Mouse (Mus musculus) small intestine, adult 2 months (tissue): Measurements from ENCODE around the gene Lpin1. TPM values are rescaled to one million over a fixed set of nuclear protein-coding genes. Genes with fewer than 3 reads are reported as not detected.

Source experiments
- H3K27ac ChIP-seq: fragments of 200-500 bp; 2 replicates; pipeline ENCODE4 v1.5.1; 2012; ENCODE audit warnings: low read depth, low read length, control low read depth, inconsistent platforms; ENCODE audit not compliant: insufficient read depth
- H3K27me3 ChIP-seq: fragments of 200-500 bp; 2 replicates; pipeline ENCODE4 v1.6.1; 2012; ENCODE audit warnings: mild to moderate bottlenecking, moderate library complexity, low read length, inconsistent platforms; ENCODE audit not compliant: control insufficient read depth, insufficient read depth
- H3K36me3 ChIP-seq: fragments of 200-500 bp; 2 replicates; pipeline ENCODE4 v1.6.1; 2012; ENCODE audit warnings: mild to moderate bottlenecking, low read length, control low read depth, inconsistent platforms; ENCODE audit not compliant: control insufficient read depth, insufficient read depth
- H3K4me1 ChIP-seq: fragments of 200-500 bp; 2 replicates; pipeline ENCODE4 v1.6.1; 2012; ENCODE audit warnings: low read length, inconsistent platforms, mixed read lengths; ENCODE audit not compliant: control insufficient read depth, insufficient read depth, insufficient read length
- H3K4me3 ChIP-seq: fragments of 200-500 bp; 2 replicates; pipeline ENCODE4 v1.5.1; 2012; ENCODE audit warnings: low read depth, mild to moderate bottlenecking, control low read depth, inconsistent platforms, low read length, moderate library complexity
- CTCF ChIP-seq: fragments of 200-500 bp; IDR thresholded peaks from 2 replicates; pipeline ENCODE4 v1.5.1; 2012; ENCODE audit warnings: low read depth, mild to moderate bottlenecking, control low read depth, inconsistent platforms, low read length, moderate library complexity, mixed read lengths; ENCODE audit not compliant: insufficient replicate concordance, insufficient read length; ENCODE audit errors: extremely low read depth
- POLR2A ChIP-seq: fragments of 200-500 bp; IDR thresholded peaks from 2 replicates; pipeline ENCODE4 v1.6.1; 2012; ENCODE audit warnings: low read depth, mild to moderate bottlenecking, control low read depth, inconsistent platforms, low read length, moderate library complexity
- WGBS: fragments of 180-500 bp; shearing (Covaris S2); methylation state at CpG from one replicate; pipeline ENCODE4 v1.1.7; 2018; 5-methylcytosine and 5-hydroxymethylcytosine counted together
- polyA plus RNA-seq: library from polyadenylated mRNA; depleted of rRNA; stranded (reverse); fragments of >200 nt; gene quantifications from 2 replicates; pipeline ENCODE4 v1.2.3, GENCODE M21; 2012; rRNA removed

The Lpin1 gene
- 1.4 and 4.0 TPM in 2 replicates for polyA plus RNA-seq

GRCm38 (mm10) chr12:16610936-16611335 lies at the start of gene Lpin1:
Gene Lpin1 (minus strand): TSS chr12:16610966.
- 64% methylated on average over 2 of the region's 2 CpGs for WGBS
- H3K36me3 ChIP-seq: no peaks in the 10 kb centered on the region
- TF ChIP-seq POLR2A (no peak), CTCF (no peak)
- no peak within 1 kb of the TSS for H3K4me3 ChIP-seq
- no peaks in the 10 kb centered on the region for H3K27me3 ChIP-seq
- no peak within 1 kb of the TSS for H3K27ac ChIP-seq
- no peaks in the 10 kb centered on the region for H3K4me1 ChIP-seq

GRCm38 (mm10) chr12:16656906-16657875 lies 46.4 kb upstream of the Lpin1 start:
- no peaks in the 10 kb centered on the region for H3K36me3 ChIP-seq
- H3K27me3 ChIP-seq: 0 out of 2 replicates have a peak, but pooled peaks cover 8% of the 10 kb centered on the region
- H3K27ac ChIP-seq: no peak overlapping the region
- TF ChIP-seq CTCF (no peak), POLR2A (no peak)
- no peak overlapping the region for H3K4me3 ChIP-seq
- WGBS: 61% methylated on average over 5 of the region's 5 CpGs
- H3K4me1 ChIP-seq: peaks cover 7% of the 10 kb centered on the region

- peaks cover 7% of the 10 kb centered on the region for H3K4me1 ChIP-seq
- H3K27me3 ChIP-seq: 0 out of 2 replicates have a peak, but pooled peaks cover 8% of the 10 kb centered on the region
- H3K27ac ChIP-seq: no peak overlapping the region
- H3K4me3 ChIP-seq: no peak overlapping the region
- no peaks in the 10 kb centered on the region for H3K36me3 ChIP-seq
- 80% methylated on average over 4 of the region's 4 CpGs for WGBS
- no peak for TF ChIP-seq CTCF
- no peak for TF ChIP-seq POLR2A
These were observed 44.8 kb upstream of the Lpin1 start for GRCm38 (mm10) chr12:16655604-16656003.

GRCm38 (mm10) chr12:16653332-16654093 lies 42.7 kb upstream of the Lpin1 start, which contains the start of gene Ntsr2:
Gene Ntsr2 (plus strand): TSS chr12:16653382.
- H3K4me1 ChIP-seq: peaks cover 7% of the 10 kb centered on the region
- H3K27me3 ChIP-seq: 0 out of 2 replicates have a peak, but pooled peaks cover 8% of the 10 kb centered on the region
- H3K4me3 ChIP-seq: peak within 1 kb of the TSS; percentile 40
- H3K36me3 ChIP-seq: no peaks in the 10 kb centered on the region
- no peak within 1 kb of the TSS for H3K27ac ChIP-seq
- TF ChIP-seq CTCF (no peak), POLR2A (no peak)
- WGBS: 5% methylated on average over 58 of the region's 58 CpGs

GRCm38 (mm10) chr12:16649819-16650218 lies 39.1 kb upstream of the Lpin1 start:
- TF ChIP-seq CTCF (no peak), POLR2A (no peak)
- 79% methylated on average over 6 of the region's 6 CpGs for WGBS
- H3K27ac ChIP-seq: no peak overlapping the region
- 0 out of 2 replicates have a peak, but pooled peaks cover 5% of the 10 kb centered on the region for H3K27me3 ChIP-seq
- H3K36me3 ChIP-seq: no peaks in the 10 kb centered on the region
- peaks cover 5% of the 10 kb centered on the region for H3K4me1 ChIP-seq
- no peak overlapping the region for H3K4me3 ChIP-seq

GRCm38 (mm10) chr12:16648273-16648672 lies 37.5 kb upstream of the Lpin1 start:
- Histone ChIP-seq H3K27ac (no peak overlapping the region), H3K27me3 (no peaks in the 10 kb centered on the region), H3K4me3 (no peak overlapping the region), H3K4me1 (no peaks in the 10 kb centered on the region; the same call in 1 of the 2 replicates), H3K36me3 (no peaks in the 10 kb centered on the region)
- TF ChIP-seq CTCF (no peak), POLR2A (no peak)
- whole genome bisulfite sequencing: 84% methylated on average over 6 of the region's 6 CpGs
